7 mouse cellular contexts compared by ENCODE assay signal in the genomic region with DNA sequence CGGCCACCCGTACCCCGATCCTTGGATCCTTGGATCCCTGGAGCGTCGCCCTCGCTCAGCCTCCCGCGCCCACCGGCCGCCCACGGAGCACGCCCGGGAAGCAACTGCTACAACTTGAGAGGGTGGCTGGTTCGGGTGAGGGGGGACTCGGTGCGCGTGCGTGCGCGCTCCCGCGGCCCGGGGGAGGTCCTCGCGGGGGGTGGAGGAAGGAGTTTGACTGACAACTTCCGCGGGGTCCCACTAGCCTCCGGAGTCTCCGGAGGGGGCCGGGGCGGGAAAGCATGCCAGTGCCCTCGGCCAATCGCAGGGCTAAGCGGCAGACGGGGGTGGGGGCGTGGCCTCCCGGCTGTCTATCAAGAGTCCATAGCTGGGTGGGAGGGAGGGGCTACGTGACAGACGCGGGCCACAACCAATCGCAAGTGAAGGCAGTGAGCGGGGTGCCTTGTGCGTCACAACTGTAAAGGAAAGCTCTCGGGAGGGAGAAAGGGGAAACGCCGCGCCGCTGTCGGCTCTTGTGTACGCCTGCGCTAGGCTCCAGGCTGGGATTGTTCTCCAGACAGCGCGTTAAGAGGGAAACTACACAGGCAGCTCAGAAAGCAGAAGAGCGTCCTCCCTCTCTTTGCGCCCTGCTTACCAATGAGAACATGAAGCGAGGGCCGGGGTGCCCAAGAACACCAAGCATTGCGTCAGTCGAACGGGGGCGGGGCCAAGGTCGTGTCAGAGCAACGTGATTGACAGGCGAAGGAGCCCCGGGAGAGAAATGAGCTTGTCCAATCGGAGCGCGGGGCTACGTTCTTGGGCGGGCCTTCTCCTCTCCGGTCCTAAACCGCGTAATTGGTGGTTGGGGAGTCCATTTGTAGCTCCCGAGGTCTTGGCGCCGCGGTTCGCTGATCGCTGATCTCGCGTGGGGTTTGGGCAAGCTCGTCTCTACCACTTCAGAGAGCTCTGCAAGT. TPM values are rescaled to one million over a fixed set of nuclear protein-coding genes. Genes with fewer than 3 reads are reported as not detected.
A peak's percentile ranks its signal among the peaks of the same experiment; 100 is the strongest.
DNase-seq lines count a peak whose midpoint lies in the region; ATAC-seq lines count a peak whose summit lies in the region.

No protein-coding gene starts in this region.

- no peaks in the 10 kb centered on the region for H3K27me3 ChIP-seq in intestine, embryonic 15.5 days (replicated peaks)
- H3K27me3 ChIP-seq in midbrain, embryonic 10.5 days (ENCODE audit: low read depth, poor library complexity, severe bottlenecking) = peaks cover 15% of the 10 kb centered on the region; the same call in 1 of the 2 replicates

- H3K9ac ChIP-seq in intestine, embryonic 15.5 days = peak overlapping the region; percentile 87

- WGBS in intestine, embryonic 15.5 days = under 1% methylated on average over 81 of the region's 82 CpGs
- under 1% methylated on average over 81 of the region's 82 CpGs for WGBS in midbrain, embryonic 10.5 days

- peak; percentile 100 for DNase-seq in adrenal gland, adult 2 months
- DNase-seq in embryo, embryonic 11.5 days (ENCODE audit: low read depth, low spot score) = peak; percentile 98
- peak; percentile 99 for DNase-seq in gastrocnemius, postnatal 36 days
- peak; percentile 99 to 100 for DNase-seq in left cerebral cortex, postnatal 25 days (ENCODE audit: low spot score in 2 of 2)
- peak; percentile 99 for DNase-seq in midbrain, embryonic 10.5 days (ENCODE audit: low spot score)
- DNase-seq in right cerebral cortex, postnatal 4 days = peak; percentile 99

- H3K36me3 ChIP-seq in intestine, embryonic 15.5 days = no peaks in the 10 kb centered on the region
- no peaks in the 10 kb centered on the region for H3K36me3 ChIP-seq in midbrain, embryonic 10.5 days

- peak overlapping the region; percentile 97 for H3K27ac ChIP-seq in intestine, embryonic 15.5 days
- peak overlapping the region; percentile 93 for H3K27ac ChIP-seq in midbrain, embryonic 10.5 days (replicated peaks)

- H3K4me2 ChIP-seq in intestine, embryonic 15.5 days (replicated peaks) = peak overlapping the region; percentile 64

- peak; percentile 98 for ATAC-seq in intestine, embryonic 15.5 days

- no peaks in the 10 kb centered on the region for H3K9me3 ChIP-seq in intestine, embryonic 15.5 days
- H3K9me3 ChIP-seq in midbrain, embryonic 10.5 days (replicated peaks) = no peaks in the 10 kb centered on the region

- H3K4me3 ChIP-seq in intestine, embryonic 15.5 days (replicated peaks) = peak overlapping the region; percentile 87
- H3K4me3 ChIP-seq in midbrain, embryonic 10.5 days = peak overlapping the region; percentile 70

- no peaks in the 10 kb centered on the region for H3K4me1 ChIP-seq in intestine, embryonic 15.5 days (replicated peaks)
- H3K4me1 ChIP-seq in midbrain, embryonic 10.5 days = peaks cover 26% of the 10 kb centered on the region

- intact Hi-C loops in gastrocnemius, postnatal 36 days (cut with DNase I) = loop anchor here (2.0 kb wide), 1 partner anchor 74 kb away; no protein-coding TSS in a partner anchor
- intact Hi-C loops in left cerebral cortex, postnatal 25 days (cut with DNase I) = loop anchor here (2.0 to 10.0 kb wide), 2 partner anchors 74 to 318 kb away; a partner anchor contains a TSS

RNA-seq across cellular contexts. Expression of a gene that starts 5.9 kb away (rescaled TPM):
- 100 to 1,000 TPM; 212 to 218 TPM for total RNA-seq in adrenal gland, adult 2 months (2021)
- polyA plus RNA-seq in adrenal gland, adult 2 months (2012; rRNA removed) = 93.3 and 162 TPM in 2 replicates
- total RNA-seq in gastrocnemius, postnatal 36 days (2021) = 10 to 100 TPM; 63.7 to 67.8 TPM
- polyA plus RNA-seq in intestine, embryonic 15.5 days (2015; fragmentation: Nextera tagmentation; extraction: Ambion mirVana) = 23.7 and 27.0 TPM in 2 replicates
- total RNA-seq in left cerebral cortex, postnatal 25 days (2021) = 10 to 100 TPM; 89.1 to 94.5 TPM
- polyA plus RNA-seq in midbrain, embryonic 10.5 days (2016; fragmentation: Nextera tagmentation; extraction: Ambion mirVana) = 8.5 and 11.8 TPM in 2 replicates

Comparison
In these comparisons a context has a peak if more than half of its experiments do, and no peak if none do; other contexts are left out.
1. Peak in every context shown above with its lines: DNase-seq, ATAC-seq, H3K4me3 ChIP-seq and H3K27ac ChIP-seq.